Mouse (Mus musculus) large intestine, adult 2 months (tissue): ENCODE data around the gene Fbxw5. TPM values are rescaled to one million over a fixed set of nuclear protein-coding genes. Genes with fewer than 3 reads are reported as not detected.

Source experiments
- polyA plus RNA-seq: library from polyadenylated mRNA; depleted of rRNA; stranded (reverse); fragments of >200 nt; gene quantifications from 2 replicates; pipeline ENCODE4 v1.2.3, GENCODE M21; 2012; rRNA removed

The Fbxw5 gene
- polyA plus RNA-seq, 1 experiment = 31.7 TPM

Other genes starting within 250 kb of the Fbxw5 start
- 30.4 and 35.0 TPM in 2 replicates for gene Tmem203, start 245.3 kb upstream of the Fbxw5 start, polyA plus RNA-seq
- 212 and 278 TPM in 2 replicates for gene Tprn, start 238.1 kb upstream of the Fbxw5 start, polyA plus RNA-seq
- 47.8 and 56.0 TPM in 2 replicates for gene Ssna1, start 228.3 kb upstream of the Fbxw5 start, polyA plus RNA-seq
- gene Anapc2, start 228.3 kb upstream of the Fbxw5 start, polyA plus RNA-seq = 64.2 and 103 TPM in 2 replicates
- gene Tmem210, start 212.6 kb upstream of the Fbxw5 start, polyA plus RNA-seq = not detected in 2 replicates
- gene Lrrc26, start 210.8 kb upstream of the Fbxw5 start, polyA plus RNA-seq = 92.7 and 108 TPM in 2 replicates
- gene Grin1, start 181.6 kb upstream of the Fbxw5 start, polyA plus RNA-seq = 0.48 and 0.63 TPM in 2 replicates
- 27.5 and 31.2 TPM in 2 replicates for gene Man1b1, start 168.4 kb upstream of the Fbxw5 start, polyA plus RNA-seq
- 24.2 and 28.6 TPM in 2 replicates for gene Dpp7, start 144.4 kb upstream of the Fbxw5 start, polyA plus RNA-seq
- 61.6 and 68.8 TPM in 2 replicates for gene Uap1l1, start 135.1 kb upstream of the Fbxw5 start, polyA plus RNA-seq
- gene Sapcd2, start 128.4 kb upstream of the Fbxw5 start, polyA plus RNA-seq = 26.0 and 26.7 TPM in 2 replicates
- 36.7 and 40.4 TPM in 2 replicates for gene Entpd2, start 104.9 kb upstream of the Fbxw5 start, polyA plus RNA-seq
- 91.9 and 126 TPM in 2 replicates for gene Npdc1, start 101.4 kb upstream of the Fbxw5 start, polyA plus RNA-seq
- gene Fut7, start 77.5 kb upstream of the Fbxw5 start, polyA plus RNA-seq = 0.52 and 0.88 TPM in 2 replicates
- gene Abca2, start 72.0 kb upstream of the Fbxw5 start, polyA plus RNA-seq = 7.5 and 12.4 TPM in 2 replicates
- gene Clic3, start 43.9 kb upstream of the Fbxw5 start, polyA plus RNA-seq = 1.3 and 1.4 TPM in 2 replicates
- gene Paxx, start 39.7 kb upstream of the Fbxw5 start, polyA plus RNA-seq = 45.6 and 48.9 TPM in 2 replicates
- 0.53 and 1.0 TPM in 2 replicates for gene Ptgds, start 30.7 kb upstream of the Fbxw5 start, polyA plus RNA-seq
- gene Lcn12, start 6.8 kb upstream of the Fbxw5 start, polyA plus RNA-seq = not detected in 2 replicates
- 2.1 and 2.9 TPM in 2 replicates for gene C8g, start 969 bp downstream of the Fbxw5 start, polyA plus RNA-seq
- 19.6 and 20.8 TPM in 2 replicates for gene Traf2, start 46.2 kb downstream of the Fbxw5 start, polyA plus RNA-seq
- 200 and 273 TPM in 2 replicates for gene Edf1, start 57.1 kb downstream of the Fbxw5 start, polyA plus RNA-seq
- gene Mamdc4, start 74.1 kb downstream of the Fbxw5 start, polyA plus RNA-seq = 0.97 and 8.1 TPM in 2 replicates
- gene Phpt1, start 74.5 kb downstream of the Fbxw5 start, polyA plus RNA-seq = 37.3 and 44.6 TPM in 2 replicates
- 0.43 and 0.69 TPM in 2 replicates for gene Ajm1, start 81.0 kb downstream of the Fbxw5 start, polyA plus RNA-seq
- 35.8 and 52.6 TPM in 2 replicates for gene Rabl6, start 107.8 kb downstream of the Fbxw5 start, polyA plus RNA-seq
- gene Ccdc183, start 116.9 kb downstream of the Fbxw5 start, polyA plus RNA-seq = not detected in 2 replicates
- gene Tmem141, start 121.3 kb downstream of the Fbxw5 start, polyA plus RNA-seq = 17.2 and 19.4 TPM in 2 replicates
- 1.9 TPM in 2 replicates for gene Fcna, start 127.3 kb downstream of the Fbxw5 start, polyA plus RNA-seq
- 1.4 TPM in 1 of 2 replicates, not detected in the other for gene Lcn8, start 152.4 kb downstream of the Fbxw5 start, polyA plus RNA-seq
- 0.74 TPM in 1 of 2 replicates, not detected in the other for gene Lcn5, start 157.2 kb downstream of the Fbxw5 start, polyA plus RNA-seq
- not detected in 2 replicates for gene Lcn6, start 176.0 kb downstream of the Fbxw5 start, polyA plus RNA-seq
- gene Lcn10, start 182.0 kb downstream of the Fbxw5 start, polyA plus RNA-seq = 0.37 TPM in 1 of 2 replicates, not detected in the other
- not detected in 2 replicates for gene Obp2a, start 199.3 kb downstream of the Fbxw5 start, polyA plus RNA-seq
- gene Bmyc, start 206.0 kb downstream of the Fbxw5 start, polyA plus RNA-seq = 15.6 and 16.1 TPM in 2 replicates
- not detected in 2 replicates for gene Obp2b, start 236.3 kb downstream of the Fbxw5 start, polyA plus RNA-seq